Mouse (Mus musculus) stomach, embryonic 16.5 days (tissue): ENCODE results near the gene Bcat1. TPM values are rescaled to one million over a fixed set of nuclear protein-coding genes. Genes with fewer than 3 reads are reported as not detected.
"Not testable (repeated sequence)": the region's sequence is repeated elsewhere in the genome, so short reads cannot be mapped to it uniquely, and the experiment has no call there.

Source experiments
- ATAC-seq: fragments of 200-750 bp; cut with Nextera tagmentation; 2 replicates; pipeline ENCODE4 v1.8.0; 2017; ENCODE audit warnings: moderate number of reproducible peaks, moderate TSS enrichment; ENCODE audit not compliant: insufficient read depth, low FRiP score
- H3K27ac ChIP-seq: fragments of 300-500 bp; sonication (generic); 2 replicates; pipeline ENCODE4 v1.5.1; 2014; ENCODE audit warnings: low read length
- H3K27me3 ChIP-seq: fragments of 300-500 bp; sonication (generic); 2 replicates; pipeline ENCODE4 v1.6.1; 2014; ENCODE audit warnings: low read length, control low read depth, mixed read lengths; ENCODE audit not compliant: control insufficient read depth, insufficient read depth
- H3K36me3 ChIP-seq: fragments of 300-500 bp; sonication (generic); 2 replicates; pipeline ENCODE4 v1.6.1; 2014; ENCODE audit warnings: low read length; ENCODE audit not compliant: control insufficient read depth, insufficient read depth
- H3K4me1 ChIP-seq: fragments of 300-500 bp; sonication (generic); 2 replicates; pipeline ENCODE4 v1.6.1; 2014; ENCODE audit warnings: low read length, control low read depth, mixed read lengths; ENCODE audit not compliant: control insufficient read depth, insufficient read depth
- H3K4me2 ChIP-seq: fragments of 300-500 bp; sonication (generic); 2 replicates; pipeline ENCODE4 v1.6.1; 2014; ENCODE audit warnings: low read depth, low read length, mixed read lengths
- H3K4me3 ChIP-seq: fragments of 300-500 bp; sonication (generic); replicated peaks from 2 replicates; pipeline ENCODE4 v1.5.1; 2014; ENCODE audit warnings: mild to moderate bottlenecking, low read length
- H3K9ac ChIP-seq: fragments of 300-500 bp; sonication (generic); 2 replicates; pipeline ENCODE4 v1.6.1; 2014; ENCODE audit warnings: low read length
- H3K9me3 ChIP-seq: fragments of 300-500 bp; sonication (generic); replicated peaks from 2 replicates; pipeline ENCODE4 v1.6.1; 2016; ENCODE audit warnings: low read length, control low read depth; ENCODE audit not compliant: control insufficient read depth
- WGBS: fragments of 180-500 bp; shearing (Covaris S2); extraction: QIAGEN DNeasy Blood & Tissue Kit; methylation state at CpG from one replicate; pipeline ENCODE4 v1.1.7; 2014; 5-methylcytosine and 5-hydroxymethylcytosine counted together
- polyA plus RNA-seq: library from polyadenylated mRNA; unstranded; fragments of >200 nt; fragmentation: Nextera tagmentation; extraction: Ambion mirVana; gene quantifications from 2 replicates; pipeline ENCODE4 v1.2.1, GENCODE M21; 2015

Bcat1 gene
- polyA plus RNA-seq, 1 experiment from 2014 or later: 15.9 TPM

- Histone ChIP-seq H3K4me1 (no peaks in the 10 kb centered on the region), H3K9me3 (no peaks in the 10 kb centered on the region), H3K4me3 (no peak overlapping the region), H3K36me3 (no peaks in the 10 kb centered on the region), H3K27me3 (no peaks in the 10 kb centered on the region), H3K9ac (no peak overlapping the region), H3K4me2 (no peak overlapping the region), H3K27ac (no peak overlapping the region)
- no peak for ATAC-seq
- WGBS: 65% methylated on average over 9 of the region's 9 CpGs
These were observed 24.9 kb upstream of the Bcat1 start for GRCm38 (mm10) chr6:145100923-145101322.

GRCm38 (mm10) chr6:145094431-145094830 is 18.4 kb upstream of the Bcat1 start:
- WGBS: 65% methylated on average over 4 of the region's 4 CpGs

GRCm38 (mm10) chr6:145093038-145093622 is 17.1 kb upstream of the Bcat1 start:
- H3K4me3 ChIP-seq, ATAC-seq, H3K27me3 ChIP-seq, H3K36me3 ChIP-seq, H3K9me3 ChIP-seq, H3K27ac ChIP-seq, H3K4me1 ChIP-seq, H3K9ac ChIP-seq, H3K4me2 ChIP-seq: not testable (repeated sequence)
- 51% methylated on average over 7 of the region's 7 CpGs for WGBS

More at GRCm38 (mm10) chr6:145094431-145094830, 18.4 kb upstream of the Bcat1 start:
- no peak overlapping the region for H3K4me2 ChIP-seq
- H3K9ac ChIP-seq: no peak overlapping the region
- no peak overlapping the region for H3K4me3 ChIP-seq
- ATAC-seq: no peak
- no peaks in the 10 kb centered on the region for H3K27me3 ChIP-seq
- H3K4me1 ChIP-seq: no peaks in the 10 kb centered on the region
- H3K36me3 ChIP-seq: no peaks in the 10 kb centered on the region
- H3K27ac ChIP-seq: no peak overlapping the region
- no peaks in the 10 kb centered on the region for H3K9me3 ChIP-seq

- ATAC-seq: no peak
- Histone ChIP-seq H3K4me1 (no peaks in the 10 kb centered on the region), H3K9me3 (no peaks in the 10 kb centered on the region), H3K36me3 (no peaks in the 10 kb centered on the region), H3K4me2 (no peak overlapping the region), H3K4me3 (no peak overlapping the region), H3K27me3 (no peaks in the 10 kb centered on the region), H3K27ac (no peak overlapping the region), H3K9ac (no peak overlapping the region)
- WGBS: 70% methylated on average over 7 of the region's 7 CpGs
These were observed 16.0 kb upstream of the Bcat1 start for GRCm38 (mm10) chr6:145091998-145092397.

- H3K9me3 ChIP-seq: no peaks in the 10 kb centered on the region
- no peak overlapping the region for H3K4me3 ChIP-seq
- H3K4me1 ChIP-seq: no peaks in the 10 kb centered on the region
- 61% methylated on average over 5 of the region's 5 CpGs for WGBS
- H3K27me3 ChIP-seq: no peaks in the 10 kb centered on the region
- no peak overlapping the region for H3K9ac ChIP-seq
- no peak overlapping the region for H3K4me2 ChIP-seq
- ATAC-seq: no peak
- H3K36me3 ChIP-seq: no peaks in the 10 kb centered on the region
- H3K27ac ChIP-seq: no peak overlapping the region
These were observed 14.9 kb upstream of the Bcat1 start for GRCm38 (mm10) chr6:145090928-145091327.

GRCm38 (mm10) chr6:145090201-145090863 is 14.3 kb upstream of the Bcat1 start:
- no peaks in the 10 kb centered on the region for H3K36me3 ChIP-seq
- no peak overlapping the region for H3K4me3 ChIP-seq
- 77% methylated on average over 6 of the region's 6 CpGs for WGBS
- no peak overlapping the region for H3K27ac ChIP-seq
- H3K27me3 ChIP-seq: no peaks in the 10 kb centered on the region
- ATAC-seq: no peak
- H3K9me3 ChIP-seq: no peaks in the 10 kb centered on the region
- H3K9ac ChIP-seq: no peak overlapping the region
- no peak overlapping the region for H3K4me2 ChIP-seq
- H3K4me1 ChIP-seq: no peaks in the 10 kb centered on the region

GRCm38 (mm10) chr6:145089373-145089772 is 13.4 kb upstream of the Bcat1 start:
- Histone ChIP-seq H3K27me3 (no peaks in the 10 kb centered on the region), H3K4me3 (no peak overlapping the region), H3K4me2 (no peak overlapping the region), H3K9me3 (no peaks in the 10 kb centered on the region), H3K27ac (no peak overlapping the region), H3K4me1 (no peaks in the 10 kb centered on the region), H3K9ac (no peak overlapping the region), H3K36me3 (no peaks in the 10 kb centered on the region)
- no peak for ATAC-seq
- 68% methylated on average over 4 of the region's 4 CpGs for WGBS

- Histone ChIP-seq H3K4me3 (no peak overlapping the region), H3K27ac (no peak overlapping the region), H3K9ac (no peak overlapping the region), H3K36me3 (no peaks in the 10 kb centered on the region), H3K4me1 (no peaks in the 10 kb centered on the region), H3K4me2 (no peak overlapping the region), H3K9me3 (no peaks in the 10 kb centered on the region), H3K27me3 (no peaks in the 10 kb centered on the region)
- no peak for ATAC-seq
- 47% methylated on average over 4 of the region's 4 CpGs for WGBS
These were observed 12.6 kb upstream of the Bcat1 start for GRCm38 (mm10) chr6:145088451-145089113.

GRCm38 (mm10) chr6:145084343-145085117 is 8.5 kb upstream of the Bcat1 start:
- ATAC-seq: no peak
- H3K27me3 ChIP-seq: no peaks in the 10 kb centered on the region
- no peaks in the 10 kb centered on the region for H3K4me1 ChIP-seq
- H3K36me3 ChIP-seq: no peaks in the 10 kb centered on the region
- no peaks in the 10 kb centered on the region for H3K9me3 ChIP-seq
- WGBS: 89% methylated on average over 8 of the region's 8 CpGs
- no peak overlapping the region for H3K9ac ChIP-seq
- H3K4me3 ChIP-seq: no peak overlapping the region
- no peak overlapping the region for H3K4me2 ChIP-seq
- H3K27ac ChIP-seq: no peak overlapping the region
